Mouse (Mus musculus): Measurements from ENCODE around the gene Tshz2. TPM values are rescaled to one million over a fixed set of nuclear protein-coding genes. Genes with fewer than 3 reads are reported as not detected.

The Tshz2 gene
- polyA plus RNA-seq, 1 experiment from 2014 or later, result 8.4 TPM

- 69% methylated on average over 3 of the region's 3 CpGs for WGBS
Measured at GRCm38 (mm10) chr2:169919111-169919695, 286.4 kb downstream of the Tshz2 start.

GRCm38 (mm10) chr2:169924177-169924810 lies 291.5 kb downstream of the Tshz2 start:
- no peaks in the 10 kb centered on the region for H3K36me3 ChIP-seq (replicated peaks)
- peaks cover 9% of the 10 kb centered on the region for H3K4me1 ChIP-seq
- no peak overlapping the region for H3K4me3 ChIP-seq (replicated peaks)
- no peaks in the 10 kb centered on the region for H3K9me3 ChIP-seq
- H3K27me3 ChIP-seq, result peaks cover 4% of the 10 kb centered on the region; the same call in 1 of the 2 replicates
- H3K4me2 ChIP-seq, result no peak overlapping the region
- no peak for ATAC-seq (ENCODE audit: low FRiP score)
- no peak overlapping the region for H3K27ac ChIP-seq
- 77% methylated on average over 8 of the region's 8 CpGs for WGBS
- H3K9ac ChIP-seq, result no peak overlapping the region

More at GRCm38 (mm10) chr2:169919111-169919695, 286.4 kb downstream of the Tshz2 start:
- Histone ChIP-seq H3K4me1 (no peaks in the 10 kb centered on the region), H3K9ac (no peak overlapping the region), H3K36me3 (replicated peaks) (no peaks in the 10 kb centered on the region), H3K27ac (no peak overlapping the region), H3K9me3 (no peaks in the 10 kb centered on the region), H3K4me3 (replicated peaks) (no peak overlapping the region), H3K27me3 (peaks cover 2% of the 10 kb centered on the region; the same call in 1 of the 2 replicates), H3K4me2 (no peak overlapping the region)
- ATAC-seq (ENCODE audit: low FRiP score), result no peak

- Histone ChIP-seq H3K4me2 (no peak overlapping the region), H3K9ac (no peak overlapping the region), H3K9me3 (no peaks in the 10 kb centered on the region), H3K4me3 (replicated peaks) (no peak overlapping the region), H3K27ac (no peak overlapping the region), H3K36me3 (replicated peaks) (no peaks in the 10 kb centered on the region), H3K27me3 (peaks cover 4% of the 10 kb centered on the region; the same call in 1 of the 2 replicates), H3K4me1 (peaks cover 12% of the 10 kb centered on the region)
- 67% methylated on average over 5 of the region's 5 CpGs for WGBS
- no peak for ATAC-seq (ENCODE audit: low FRiP score)
Measured at GRCm38 (mm10) chr2:169925466-169925865, 292.7 kb downstream of the Tshz2 start.

- Histone ChIP-seq H3K4me1 (peaks cover 12% of the 10 kb centered on the region), H3K36me3 (replicated peaks) (no peaks in the 10 kb centered on the region), H3K4me2 (no peak overlapping the region), H3K4me3 (replicated peaks) (no peak overlapping the region), H3K27ac (no peak overlapping the region), H3K9ac (no peak overlapping the region), H3K27me3 (peaks cover 4% of the 10 kb centered on the region; the same call in 1 of the 2 replicates), H3K9me3 (no peaks in the 10 kb centered on the region)
- WGBS, result 84% methylated on average over 11 of the region's 11 CpGs
- no peak for ATAC-seq (ENCODE audit: low FRiP score)
Measured at GRCm38 (mm10) chr2:169926016-169926415, 293.2 kb downstream of the Tshz2 start.

GRCm38 (mm10) chr2:169927401-169927800 lies 294.6 kb downstream of the Tshz2 start:
- Histone ChIP-seq H3K9me3 (no peaks in the 10 kb centered on the region), H3K4me1 (peaks cover 12% of the 10 kb centered on the region), H3K4me2 (no peak overlapping the region), H3K27me3 (peaks cover 10% of the 10 kb centered on the region), H3K4me3 (replicated peaks) (no peak overlapping the region), H3K9ac (no peak overlapping the region), H3K36me3 (replicated peaks) (no peaks in the 10 kb centered on the region), H3K27ac (no peak overlapping the region)
- ATAC-seq (ENCODE audit: low FRiP score), result no peak
- WGBS, result 81% methylated on average over 2 of the region's 2 CpGs

- WGBS, result 72% methylated on average over 14 of the region's 14 CpGs
- no peak for ATAC-seq (ENCODE audit: low FRiP score)
- no peaks in the 10 kb centered on the region for H3K36me3 ChIP-seq (replicated peaks)
- H3K4me1 ChIP-seq, result peaks cover 12% of the 10 kb centered on the region
- no peak overlapping the region for H3K4me3 ChIP-seq (replicated peaks)
- H3K27ac ChIP-seq, result no peak overlapping the region
- peaks cover 10% of the 10 kb centered on the region for H3K27me3 ChIP-seq
- H3K9me3 ChIP-seq, result no peaks in the 10 kb centered on the region
- no peak overlapping the region for H3K9ac ChIP-seq
- H3K4me2 ChIP-seq, result no peak overlapping the region
Measured at GRCm38 (mm10) chr2:169928447-169929120, 295.8 kb downstream of the Tshz2 start.

GRCm38 (mm10) chr2:169929540-169930497 lies 297.0 kb downstream of the Tshz2 start:
- Histone ChIP-seq H3K4me1 (peaks cover 12% of the 10 kb centered on the region), H3K36me3 (replicated peaks) (no peaks in the 10 kb centered on the region), H3K27me3 (peaks cover 9% of the 10 kb centered on the region), H3K9ac (peak overlapping the region; percentile 17; the same call in 1 of the 2 replicates), H3K4me2 (peak overlapping the region; percentile 55), H3K27ac (peak overlapping the region; percentile 59; the same call in 1 of the 2 replicates), H3K9me3 (no peaks in the 10 kb centered on the region), H3K4me3 (replicated peaks) (peak overlapping the region; percentile 35)
- peak; percentile 68 for ATAC-seq (ENCODE audit: low FRiP score)
- 59% methylated on average over 23 of the region's 23 CpGs for WGBS

- no peak overlapping the region for H3K4me2 ChIP-seq
- H3K4me1 ChIP-seq, result no peaks in the 10 kb centered on the region
- H3K9ac ChIP-seq, result no peak overlapping the region
- no peaks in the 10 kb centered on the region for H3K9me3 ChIP-seq
- no peak for ATAC-seq (ENCODE audit: low FRiP score)
- no peaks in the 10 kb centered on the region for H3K36me3 ChIP-seq (replicated peaks)
- 87% methylated on average over 5 of the region's 6 CpGs for WGBS
- peaks cover 14% of the 10 kb centered on the region for H3K27me3 ChIP-seq
- H3K27ac ChIP-seq, result no peak overlapping the region
- H3K4me3 ChIP-seq (replicated peaks), result no peak overlapping the region
Measured at GRCm38 (mm10) chr2:169935642-169936041, 302.8 kb downstream of the Tshz2 start.

- H3K9me3 ChIP-seq, result peaks cover 5% of the 10 kb centered on the region; the same call in 1 of the 2 replicates
- H3K4me3 ChIP-seq (replicated peaks), result no peak overlapping the region
- H3K27ac ChIP-seq, result no peak overlapping the region
- H3K27me3 ChIP-seq, result peaks cover 5% of the 10 kb centered on the region; the same call in 1 of the 2 replicates
- H3K4me2 ChIP-seq, result no peak overlapping the region
- H3K4me1 ChIP-seq, result no peaks in the 10 kb centered on the region
- WGBS, result 79% methylated on average over 16 of the region's 16 CpGs
- H3K9ac ChIP-seq, result no peak overlapping the region
- ATAC-seq (ENCODE audit: low FRiP score), result no peak
- H3K36me3 ChIP-seq (replicated peaks), result no peaks in the 10 kb centered on the region
Measured at GRCm38 (mm10) chr2:169940297-169941142, 307.7 kb downstream of the Tshz2 start.

- 0 out of 2 replicates have a peak, but pooled peaks cover 5% of the 10 kb centered on the region for H3K27me3 ChIP-seq
- no peak overlapping the region for H3K9ac ChIP-seq
- H3K36me3 ChIP-seq (replicated peaks), result no peaks in the 10 kb centered on the region
- H3K27ac ChIP-seq, result no peak overlapping the region
- WGBS, result 80% methylated on average over 6 of the region's 6 CpGs
- H3K9me3 ChIP-seq, result peaks cover 5% of the 10 kb centered on the region; the same call in 1 of the 2 replicates
- no peaks in the 10 kb centered on the region for H3K4me1 ChIP-seq
- no peak overlapping the region for H3K4me3 ChIP-seq (replicated peaks)
- H3K4me2 ChIP-seq, result no peak overlapping the region
- no peak for ATAC-seq (ENCODE audit: low FRiP score)
Measured at GRCm38 (mm10) chr2:169943727-169944126, 310.9 kb downstream of the Tshz2 start.

GRCm38 (mm10) chr2:169948139-169948538 lies 315.3 kb downstream of the Tshz2 start:
- H3K9me3 ChIP-seq, result peaks cover 5% of the 10 kb centered on the region; the same call in 1 of the 2 replicates
- H3K4me2 ChIP-seq, result no peak overlapping the region
- 88% methylated on average over 6 of the region's 6 CpGs for WGBS
- no peak overlapping the region for H3K27ac ChIP-seq
- H3K4me1 ChIP-seq, result no peaks in the 10 kb centered on the region
- no peak overlapping the region for H3K4me3 ChIP-seq (replicated peaks)
- H3K36me3 ChIP-seq (replicated peaks), result no peaks in the 10 kb centered on the region
- no peaks in the 10 kb centered on the region for H3K27me3 ChIP-seq
- no peak for ATAC-seq (ENCODE audit: low FRiP score)
- H3K9ac ChIP-seq, result no peak overlapping the region

All from forebrain, embryonic 12.5 days (tissue).